Mouse (Mus musculus) kidney, postnatal 0 days (tissue): Measurements from ENCODE around the gene Lcmt2. TPM values are rescaled to one million over a fixed set of nuclear protein-coding genes. Genes with fewer than 3 reads are reported as not detected.

ENCODE experiments used
- ATAC-seq: fragments of 200-750 bp; cut with Nextera tagmentation; replicated peaks from 2 replicates; pipeline ENCODE4 v1.8.0; 2017; ENCODE audit warnings: low read depth, moderate number of reproducible peaks, moderate TSS enrichment, moderate library complexity; ENCODE audit not compliant: low FRiP score
- DNase-seq: peaks from one replicate; pipeline ENCODE4 v3.0.0-alpha.2; 2016; ENCODE audit warnings: low spot score
- H3K27ac ChIP-seq: fragments of 300-500 bp; sonication (generic); 2 replicates; pipeline ENCODE4 v1.5.1; 2014; ENCODE audit warnings: mild to moderate bottlenecking
- H3K27me3 ChIP-seq: fragments of 300-500 bp; sonication (generic); 2 replicates; pipeline ENCODE4 v1.6.1; 2014; ENCODE audit warnings: low read length, mixed read lengths; ENCODE audit not compliant: insufficient read depth
- H3K36me3 ChIP-seq: fragments of 300-500 bp; sonication (generic); 2 replicates; pipeline ENCODE4 v1.6.1; 2014; ENCODE audit warnings: low read length, mixed read lengths; ENCODE audit not compliant: insufficient read depth
- H3K4me1 ChIP-seq: fragments of 300-500 bp; sonication (generic); replicated peaks from 2 replicates; pipeline ENCODE4 v1.6.1; 2014; ENCODE audit warnings: antibody characterized with exemption, low read length, mixed read lengths; ENCODE audit not compliant: insufficient read depth
- H3K4me2 ChIP-seq: fragments of 300-500 bp; sonication (generic); 2 replicates; pipeline ENCODE4 v1.6.1; 2014; ENCODE audit warnings: mild to moderate bottlenecking, low read length, moderate library complexity, mixed read lengths
- H3K4me3 ChIP-seq: fragments of 300-500 bp; sonication (generic); replicated peaks from 2 replicates; pipeline ENCODE4 v1.5.1; 2014; ENCODE audit warnings: low read depth, low read length
- H3K9ac ChIP-seq: fragments of 300-500 bp; sonication (generic); 2 replicates; pipeline ENCODE4 v1.6.1; 2014; ENCODE audit warnings: low read depth, low read length
- H3K9me3 ChIP-seq: fragments of 300-500 bp; sonication (generic); replicated peaks from 2 replicates; pipeline ENCODE4 v1.6.1; 2016; ENCODE audit warnings: low read length, inconsistent platforms, mixed read lengths
- CTCF ChIP-seq: IDR thresholded peaks from 2 replicates; pipeline ENCODE4 v1.5.1; 2016; ENCODE audit warnings: antibody characterized with exemption, low read depth, mild to moderate bottlenecking, moderate library complexity
- WGBS: fragments of 180-500 bp; shearing (Covaris S2); extraction: QIAGEN DNeasy Blood & Tissue Kit; methylation state at CpG from one replicate; pipeline ENCODE4 v1.1.7; 2014; 5-methylcytosine and 5-hydroxymethylcytosine counted together
- polyA plus RNA-seq: library from polyadenylated mRNA; unstranded; fragments of >200 nt; fragmentation: Nextera tagmentation; extraction: Ambion mirVana; gene quantifications from 2 replicates; pipeline ENCODE4 v1.2.1, GENCODE M21; 2015

Lcmt2 gene
- polyA plus RNA-seq, 1 experiment from 2014 or later: 28.4 TPM

DNA sequence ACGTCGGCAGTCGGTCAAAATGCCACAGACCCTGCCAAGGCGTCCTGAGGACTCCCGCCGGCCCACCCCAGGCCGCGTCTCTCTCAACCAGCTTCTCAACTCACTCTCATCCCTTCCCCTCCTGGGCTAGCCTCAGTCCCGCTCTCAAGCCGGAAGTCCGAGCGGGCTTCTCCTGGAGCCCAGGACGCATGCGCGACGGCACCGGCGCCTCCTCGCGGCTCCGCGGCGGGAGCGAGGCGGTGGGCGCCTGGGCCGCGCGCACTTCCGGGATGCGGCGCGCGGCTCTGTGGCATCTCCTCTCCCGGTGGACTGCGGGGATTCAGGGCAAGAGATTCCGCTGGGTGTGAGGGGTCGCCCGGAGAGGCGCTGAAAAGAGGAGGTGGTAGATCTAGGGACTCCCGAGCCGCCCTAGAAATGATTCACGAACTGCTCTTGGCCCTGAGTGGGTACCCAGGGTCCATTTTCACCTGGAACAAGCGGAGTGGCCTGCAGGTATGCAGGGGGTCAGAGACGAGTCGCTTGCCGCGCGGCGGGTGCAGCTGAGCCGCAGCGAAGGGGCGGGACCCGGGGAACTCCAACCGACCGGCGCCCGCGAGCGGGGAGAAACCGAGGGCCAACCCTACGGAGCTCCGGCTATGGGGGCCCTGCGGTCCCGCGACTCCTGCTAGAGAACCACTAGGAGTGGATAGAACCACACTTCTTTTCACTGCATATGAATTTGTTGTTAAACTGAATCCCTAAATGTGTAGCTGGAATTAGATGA is 30.7 kb upstream of the Lcmt2 start, which contains the start of gene Zscan29:
TSS of gene Zscan29 (minus strand) at position 146 of the 763 bp plus-strand sequence.
- Histone ChIP-seq H3K4me3 (peak within 1 kb of the TSS; percentile 69), H3K9me3 (no peaks in the 10 kb centered on the region), H3K4me1 (no peaks in the 10 kb centered on the region; the same call in 1 of the 2 replicates), H3K36me3 (peaks cover 13% of the 10 kb centered on the region), H3K4me2 (peak within 1 kb of the TSS; percentile 60), H3K27ac (peak within 1 kb of the TSS; percentile 87), H3K27me3 (no peaks in the 10 kb centered on the region), H3K9ac (peak within 1 kb of the TSS; percentile 69)
- DNase-seq (peak; percentile 95), ATAC-seq (peak; percentile 93)
- no peak; the same call in 1 of the 2 replicates for TF ChIP-seq CTCF
- WGBS: under 1% methylated on average over 63 of the region's 66 CpGs

- no peaks in the 10 kb centered on the region for H3K9me3 ChIP-seq
- WGBS: under 1% methylated on average over 38 of the region's 38 CpGs
- no peak for TF ChIP-seq CTCF
- peak within 1 kb of the TSS; percentile 69 for H3K4me3 ChIP-seq
- peak within 1 kb of the TSS; percentile 69 for H3K9ac ChIP-seq
- no peaks in the 10 kb centered on the region; the same call in 1 of the 2 replicates for H3K4me1 ChIP-seq
- ATAC-seq (peak; percentile 29), DNase-seq (peak; percentile 72)
- peaks cover 12% of the 10 kb centered on the region for H3K36me3 ChIP-seq
- no peaks in the 10 kb centered on the region for H3K27me3 ChIP-seq
- H3K27ac ChIP-seq: peak within 1 kb of the TSS; percentile 87
- peak within 1 kb of the TSS; percentile 60 for H3K4me2 ChIP-seq
Measured at GRCm38 (mm10) chr2:121170481-121170971, 30.1 kb upstream of the Lcmt2 start, which contains the start of gene Tubgcp4. Gene Tubgcp4 (plus strand): TSS chr2:121170654.

DNA sequence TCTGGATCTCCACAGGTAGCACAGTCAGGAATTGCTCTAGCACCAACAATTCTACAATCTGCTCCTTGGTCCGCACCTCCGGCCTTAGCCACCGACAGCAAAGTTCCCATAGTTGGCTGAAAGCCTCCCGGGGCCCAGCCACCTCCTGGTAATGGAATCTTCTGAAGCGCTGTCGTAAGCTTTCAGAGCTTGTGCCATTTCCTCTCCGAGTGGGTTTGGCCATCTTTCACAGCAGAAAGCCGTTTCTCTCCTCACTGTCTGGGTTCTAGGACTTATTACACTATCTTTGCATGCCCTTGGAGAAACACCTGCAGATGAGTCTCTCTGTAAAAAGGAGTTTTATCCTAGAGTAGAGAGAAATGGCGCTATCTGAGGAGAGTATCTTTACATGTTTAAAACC is 29.4 kb upstream of the Lcmt2 start:
- no peak for TF ChIP-seq CTCF
- Histone ChIP-seq H3K36me3 (peaks cover 12% of the 10 kb centered on the region), H3K9ac (peak overlapping the region; percentile 69; the same call in 1 of the 2 replicates), H3K4me3 (peak overlapping the region; percentile 69), H3K4me1 (no peaks in the 10 kb centered on the region; the same call in 1 of the 2 replicates), H3K27me3 (no peaks in the 10 kb centered on the region), H3K4me2 (peak overlapping the region; percentile 60), H3K27ac (peak overlapping the region; percentile 87), H3K9me3 (no peaks in the 10 kb centered on the region)
- ATAC-seq (no peak), DNase-seq (peak; percentile 54)
- WGBS: 2% methylated on average over 9 of the region's 9 CpGs

DNA sequence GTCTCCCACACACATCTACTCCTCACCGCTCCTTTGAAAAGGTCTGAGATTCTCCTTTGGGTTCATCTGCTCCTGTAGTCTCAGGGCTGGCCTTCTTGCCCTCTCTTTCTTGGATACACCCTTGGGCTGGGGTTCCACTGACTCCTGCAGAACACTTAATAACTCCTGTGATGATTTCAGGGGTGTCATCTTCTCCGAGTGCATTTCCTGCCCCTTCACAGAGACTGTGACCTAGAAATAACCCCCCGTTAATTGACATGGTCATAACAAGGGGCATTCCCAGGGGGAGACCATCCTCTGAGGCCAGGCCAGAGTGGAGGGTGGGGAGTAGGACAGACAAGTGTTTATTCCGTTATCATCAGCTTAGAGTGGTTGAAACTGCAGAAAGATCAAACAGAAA is 28.7 kb upstream of the Lcmt2 start:
- Histone ChIP-seq H3K9ac (peak overlapping the region; percentile 69; the same call in 1 of the 2 replicates), H3K27ac (no peak overlapping the region), H3K36me3 (peaks cover 7% of the 10 kb centered on the region; the same call in 1 of the 2 replicates), H3K27me3 (no peaks in the 10 kb centered on the region), H3K4me3 (peak overlapping the region; percentile 69; the same call in 1 of the 2 replicates), H3K9me3 (no peaks in the 10 kb centered on the region), H3K4me1 (no peaks in the 10 kb centered on the region; the same call in 1 of the 2 replicates), H3K4me2 (peak overlapping the region; percentile 60)
- no peak for TF ChIP-seq CTCF
- WGBS: 30% methylated on average over 4 of the region's 4 CpGs
- ATAC-seq: no peak
- no peak for DNase-seq

- Histone ChIP-seq H3K4me3 (no peak overlapping the region), H3K4me2 (no peak overlapping the region), H3K36me3 (peaks cover 26% of the 10 kb centered on the region; the same call in 1 of the 2 replicates), H3K9me3 (no peaks in the 10 kb centered on the region), H3K27me3 (no peaks in the 10 kb centered on the region), H3K4me1 (no peaks in the 10 kb centered on the region), H3K9ac (no peak overlapping the region), H3K27ac (no peak overlapping the region)
- 93% methylated on average over 3 of the region's 3 CpGs for WGBS
- no peak for ATAC-seq
- peak; percentile 51 for TF ChIP-seq CTCF
- no peak for DNase-seq
Measured at GRCm38 (mm10) chr2:121153100-121153499, 12.6 kb upstream of the Lcmt2 start.

- Histone ChIP-seq H3K4me2 (no peak overlapping the region), H3K27ac (no peak overlapping the region), H3K4me3 (no peak overlapping the region), H3K4me1 (no peaks in the 10 kb centered on the region), H3K27me3 (no peaks in the 10 kb centered on the region), H3K36me3 (peaks cover 44% of the 10 kb centered on the region), H3K9me3 (no peaks in the 10 kb centered on the region), H3K9ac (no peak overlapping the region)
- DNase-seq (no peak), ATAC-seq (no peak)
- 83% methylated on average over 5 of the region's 5 CpGs for WGBS
- TF ChIP-seq CTCF: no peak
Measured at GRCm38 (mm10) chr2:121149679-121150078, 9.2 kb upstream of the Lcmt2 start.
